Mouse (Mus musculus) midbrain, embryonic 14.5 days (tissue): ENCODE measurements at regions not wholly inside any gene's neighbourhood (a gene's known extent, or its start where the extent isn't known, plus 50 kb on each side); places are given as distances from the start of the nearest gene placed in this dataset.

ENCODE experiments used
- ATAC-seq: fragments of 200-750 bp; cut with Nextera tagmentation; 2 replicates; pipeline ENCODE4 v1.8.0; 2017; ENCODE audit warnings: moderate number of reproducible peaks, moderate library complexity; ENCODE audit not compliant: low FRiP score, low TSS enrichment
- DNase-seq: peaks from one replicate; pipeline ENCODE4 v3.0.0-alpha.2; 2015
- H3K27ac ChIP-seq: fragments of 300-500 bp; sonication (generic); replicated peaks from 2 replicates; pipeline ENCODE4 v1.5.1; 2014; ENCODE audit warnings: mild to moderate bottlenecking, low read depth, low read length, moderate library complexity
- H3K27me3 ChIP-seq: fragments of 300-500 bp; sonication (generic); 2 replicates; pipeline ENCODE4 v1.6.1; 2014; ENCODE audit warnings: low read length, control low read depth, mixed read lengths; ENCODE audit not compliant: control insufficient read depth, insufficient read depth
- H3K36me3 ChIP-seq: fragments of 300-500 bp; sonication (generic); 2 replicates; pipeline ENCODE4 v1.6.1; 2014; ENCODE audit warnings: low read length, control low read depth; ENCODE audit not compliant: control insufficient read depth, insufficient read depth
- H3K4me1 ChIP-seq: fragments of 300-500 bp; sonication (generic); 2 replicates; pipeline ENCODE4 v1.6.1; 2014; ENCODE audit warnings: mild to moderate bottlenecking, antibody characterized with exemption, low read length, control low read depth; ENCODE audit not compliant: control insufficient read depth, insufficient read depth
- H3K4me2 ChIP-seq: fragments of 300-500 bp; sonication (generic); 2 replicates; pipeline ENCODE4 v1.6.1; 2014; ENCODE audit warnings: mild to moderate bottlenecking, low read length, moderate library complexity
- H3K4me3 ChIP-seq: fragments of 300-500 bp; sonication (generic); replicated peaks from 2 replicates; pipeline ENCODE4 v1.5.1; 2014; ENCODE audit warnings: low read depth, low read length
- H3K9ac ChIP-seq: fragments of 300-500 bp; sonication (generic); replicated peaks from 2 replicates; pipeline ENCODE4 v1.6.1; 2014; ENCODE audit warnings: mild to moderate bottlenecking, low read length, moderate library complexity
- H3K9me3 ChIP-seq: fragments of 300-500 bp; sonication (generic); 2 replicates; pipeline ENCODE4 v1.6.1; 2016; ENCODE audit warnings: low read length, control low read depth, mixed read lengths; ENCODE audit not compliant: control insufficient read depth
- WGBS: fragments of 180-500 bp; shearing (Covaris S2); extraction: QIAGEN DNeasy Blood & Tissue Kit; methylation state at CpG from one replicate; pipeline ENCODE4 v1.1.7; 2014; 5-methylcytosine and 5-hydroxymethylcytosine counted together

GRCm38 (mm10) chr1:3012530-3012929, 1795.2 kb upstream of the Gm37988 start:
- no peaks in the 10 kb centered on the region for H3K36me3 ChIP-seq
- H3K4me3 ChIP-seq, result no peak overlapping the region
- DNase-seq, result peak; percentile 34
- H3K27ac ChIP-seq, result no peak overlapping the region
- no peaks in the 10 kb centered on the region for H3K4me1 ChIP-seq
- no peak overlapping the region for H3K9ac ChIP-seq
- no peak for ATAC-seq
- no peaks in the 10 kb centered on the region for H3K9me3 ChIP-seq
- WGBS, result 73% methylated on average over 1 of the region's 1 CpGs
- H3K27me3 ChIP-seq, result no peaks in the 10 kb centered on the region
- no peak overlapping the region for H3K4me2 ChIP-seq

GRCm38 (mm10) chr1:3062759-3063158, 1744.9 kb upstream of the Gm37988 start:
- H3K9me3 ChIP-seq, result no peaks in the 10 kb centered on the region
- no peaks in the 10 kb centered on the region for H3K4me1 ChIP-seq
- no peak overlapping the region for H3K4me3 ChIP-seq
- H3K36me3 ChIP-seq, result no peaks in the 10 kb centered on the region
- no peak for DNase-seq
- H3K27ac ChIP-seq, result no peak overlapping the region
- no peaks in the 10 kb centered on the region for H3K27me3 ChIP-seq
- H3K9ac ChIP-seq, result no peak overlapping the region
- no peak for ATAC-seq
- no peak overlapping the region for H3K4me2 ChIP-seq

GRCm38 (mm10) chr1:3094375-3094774, 1713.3 kb upstream of the Gm37988 start:
- Histone ChIP-seq H3K4me3 (no peak overlapping the region), H3K4me1 (no peaks in the 10 kb centered on the region), H3K36me3 (no peaks in the 10 kb centered on the region), H3K4me2 (no peak overlapping the region), H3K27me3 (no peaks in the 10 kb centered on the region), H3K27ac (no peak overlapping the region), H3K9ac (no peak overlapping the region), H3K9me3 (no peaks in the 10 kb centered on the region)
- ATAC-seq, result no peak
- DNase-seq, result no peak

- WGBS, result 68% methylated on average over 1 of the region's 1 CpGs
- H3K4me3 ChIP-seq, result no peak overlapping the region
- H3K9me3 ChIP-seq, result no peaks in the 10 kb centered on the region
- H3K4me1 ChIP-seq, result no peaks in the 10 kb centered on the region
- DNase-seq, result peak; percentile 13
- H3K36me3 ChIP-seq, result no peaks in the 10 kb centered on the region
- H3K4me2 ChIP-seq, result no peak overlapping the region
- no peaks in the 10 kb centered on the region for H3K27me3 ChIP-seq
- no peak overlapping the region for H3K9ac ChIP-seq
- no peak for ATAC-seq
- no peak overlapping the region for H3K27ac ChIP-seq
Observed at GRCm38 (mm10) chr1:3094910-3095309, 1712.8 kb upstream of the Gm37988 start.

GRCm38 (mm10) chr1:3113564-3113963, 1694.1 kb upstream of the Gm37988 start:
- Histone ChIP-seq H3K4me2 (no peak overlapping the region), H3K9me3 (no peaks in the 10 kb centered on the region), H3K27ac (no peak overlapping the region), H3K4me1 (no peaks in the 10 kb centered on the region), H3K9ac (no peak overlapping the region), H3K27me3 (no peaks in the 10 kb centered on the region), H3K36me3 (no peaks in the 10 kb centered on the region), H3K4me3 (no peak overlapping the region)
- DNase-seq, result no peak
- no peak for ATAC-seq
- 89% methylated on average over 4 of the region's 4 CpGs for WGBS

GRCm38 (mm10) chr1:3119498-3120391, 1687.9 kb upstream of the Gm37988 start:
- no peaks in the 10 kb centered on the region for H3K36me3 ChIP-seq
- DNase-seq, result no peak
- no peak overlapping the region for H3K4me2 ChIP-seq
- H3K9me3 ChIP-seq, result no peaks in the 10 kb centered on the region
- H3K9ac ChIP-seq, result no peak overlapping the region
- H3K27me3 ChIP-seq, result no peaks in the 10 kb centered on the region
- no peak overlapping the region for H3K4me3 ChIP-seq
- ATAC-seq, result no peak
- WGBS, result 65% methylated on average over 2 of the region's 2 CpGs
- H3K4me1 ChIP-seq, result no peaks in the 10 kb centered on the region
- no peak overlapping the region for H3K27ac ChIP-seq

- no peaks in the 10 kb centered on the region for H3K27me3 ChIP-seq
- no peak for ATAC-seq
- no peak overlapping the region for H3K4me2 ChIP-seq
- no peak overlapping the region for H3K27ac ChIP-seq
- H3K4me3 ChIP-seq, result no peak overlapping the region
- no peaks in the 10 kb centered on the region for H3K4me1 ChIP-seq
- no peaks in the 10 kb centered on the region for H3K9me3 ChIP-seq
- H3K36me3 ChIP-seq, result no peaks in the 10 kb centered on the region
- 84% methylated on average over 3 of the region's 3 CpGs for WGBS
- H3K9ac ChIP-seq, result no peak overlapping the region
- no peak for DNase-seq
Observed at GRCm38 (mm10) chr1:3120392-3120690, 1687.4 kb upstream of the Gm37988 start.

GRCm38 (mm10) chr1:3121288-3121687, 1686.4 kb upstream of the Gm37988 start:
- H3K27ac ChIP-seq, result no peak overlapping the region
- no peaks in the 10 kb centered on the region for H3K27me3 ChIP-seq
- no peaks in the 10 kb centered on the region for H3K36me3 ChIP-seq
- no peak overlapping the region for H3K4me2 ChIP-seq
- no peak overlapping the region for H3K4me3 ChIP-seq
- DNase-seq (peak; percentile 41), ATAC-seq (no peak)
- H3K4me1 ChIP-seq, result no peaks in the 10 kb centered on the region
- H3K9me3 ChIP-seq, result no peaks in the 10 kb centered on the region
- WGBS, result 85% methylated on average over 2 of the region's 2 CpGs
- H3K9ac ChIP-seq, result no peak overlapping the region

GRCm38 (mm10) chr1:3121745-3122144, 1685.9 kb upstream of the Gm37988 start:
- DNase-seq (no peak), ATAC-seq (no peak)
- Histone ChIP-seq H3K4me3 (no peak overlapping the region), H3K9me3 (no peaks in the 10 kb centered on the region), H3K36me3 (no peaks in the 10 kb centered on the region), H3K4me1 (no peaks in the 10 kb centered on the region), H3K4me2 (no peak overlapping the region), H3K27me3 (no peaks in the 10 kb centered on the region), H3K9ac (no peak overlapping the region), H3K27ac (no peak overlapping the region)
- WGBS, result 91% methylated on average over 10 of the region's 10 CpGs
